Mouse (Mus musculus): ENCODE results near the gene Alyref.

Gene Alyref

GRCm38 (mm10) chr11:120548214-120548613 lies 50.0 kb downstream of the Alyref start:
- in situ Hi-C loops (cut with MboI; ENCODE audit: low sequenced_read_pairs) = no loop called here

- in situ Hi-C loops (cut with MboI; ENCODE audit: low sequenced_read_pairs) = no loop called here
Observed at GRCm38 (mm10) chr11:120547469-120547868, 50.7 kb downstream of the Alyref start.

GRCm38 (mm10) chr11:120545964-120546363 lies 52.2 kb downstream of the Alyref start:
- in situ Hi-C loops (cut with MboI; ENCODE audit: low sequenced_read_pairs) = no loop called here

DNA sequence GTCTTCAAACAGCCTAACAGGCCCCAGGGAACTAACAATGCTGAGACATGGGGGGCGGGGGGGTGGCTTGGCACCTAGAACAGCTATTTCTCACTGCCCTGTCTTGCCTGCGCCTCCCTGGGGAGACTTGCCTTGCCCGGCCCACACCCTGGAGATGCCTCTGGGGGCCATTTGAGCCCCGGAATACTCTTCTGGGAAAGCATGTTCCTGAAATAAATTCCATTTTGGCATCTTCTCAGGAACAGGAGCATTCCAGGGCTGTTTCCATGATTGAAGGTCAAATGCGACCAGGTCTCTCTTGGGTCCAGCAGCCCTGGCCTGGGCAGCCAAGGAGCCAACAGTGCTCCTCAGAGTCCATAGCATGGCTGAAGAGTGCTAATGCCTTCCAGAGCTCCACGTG lies 55.8 kb downstream of the Alyref start:
- in situ Hi-C loops (cut with MboI; ENCODE audit: low sequenced_read_pairs) = no loop called here
